Mouse (Mus musculus) naive thymus-derived CD4-positive, alpha-beta T cell, adult 2 months (primary cell): ENCODE results near the gene Cpne8.

ENCODE experiments used
- DNase-seq: peaks from one replicate; pipeline ENCODE4 v3.0.0-alpha.2; 2011; ENCODE audit warnings: low read depth

The Cpne8 gene

DNA sequence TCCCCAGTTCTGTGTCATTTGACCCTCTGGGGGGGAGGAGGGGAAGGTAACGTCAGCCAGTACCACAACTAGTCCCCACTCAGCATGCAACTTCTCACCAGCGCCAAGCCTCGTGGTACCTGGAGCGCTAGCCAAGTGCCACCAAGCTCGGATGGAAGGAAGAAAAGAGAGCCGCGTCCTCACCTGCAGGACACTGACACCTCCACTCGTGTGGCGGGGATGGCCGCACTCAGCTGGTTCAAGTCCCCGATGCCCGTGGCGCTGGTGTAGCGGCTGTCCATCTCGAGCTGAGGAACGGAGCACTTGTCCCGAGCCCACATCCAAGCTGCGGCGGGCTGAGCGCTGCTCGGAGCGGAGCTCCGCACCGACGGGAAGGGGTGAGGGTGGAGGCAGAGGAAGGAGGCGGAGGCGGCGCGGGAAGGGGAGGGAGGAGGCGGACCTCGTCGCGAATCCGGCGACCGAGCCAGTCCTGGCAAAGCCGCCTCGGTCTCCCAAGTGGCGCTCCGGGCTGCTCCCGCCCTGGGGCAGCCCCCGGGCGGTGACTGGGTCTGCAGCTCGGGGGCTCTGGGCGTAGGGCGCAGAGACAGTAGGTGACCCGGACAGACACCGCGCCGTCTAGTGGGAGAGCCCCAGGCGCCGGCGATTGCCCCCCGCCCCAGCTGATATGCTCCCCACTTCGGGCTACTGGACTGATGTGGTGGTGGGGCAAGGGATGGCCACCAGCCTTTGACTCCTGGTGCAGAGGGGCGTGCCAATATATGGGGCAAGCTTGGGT, at the start of gene Cpne8:
Gene Cpne8 (minus strand): TSS at position 448 of the 775 bp plus-strand sequence.
- no peak for DNase-seq

- DNase-seq = no peak
Measured at GRCm38 (mm10) chr15:90717717-90718116, 38.5 kb upstream of the Cpne8 start.

DNA sequence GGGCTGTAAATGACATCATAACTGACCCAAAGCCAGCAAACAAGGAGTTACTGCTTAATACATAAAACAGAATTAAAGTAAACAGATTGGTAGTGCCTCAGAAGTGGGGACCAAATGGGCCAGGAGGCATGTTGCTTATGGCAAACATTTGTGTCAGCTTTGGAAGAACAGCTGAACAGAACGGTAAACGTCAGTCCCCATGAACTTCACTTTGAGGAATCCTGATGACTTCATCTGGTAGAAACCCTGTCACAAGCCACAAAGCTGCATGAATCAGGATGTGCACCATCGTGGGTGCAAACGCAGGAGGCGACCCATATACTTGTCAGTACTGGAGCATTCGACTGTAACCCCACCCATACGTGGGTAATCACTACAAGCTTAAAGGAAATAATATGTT, 30.1 kb upstream of the Cpne8 start:
- no peak for DNase-seq

GRCm38 (mm10) chr15:90704314-90704713, 25.1 kb upstream of the Cpne8 start:
- no peak for DNase-seq

DNA sequence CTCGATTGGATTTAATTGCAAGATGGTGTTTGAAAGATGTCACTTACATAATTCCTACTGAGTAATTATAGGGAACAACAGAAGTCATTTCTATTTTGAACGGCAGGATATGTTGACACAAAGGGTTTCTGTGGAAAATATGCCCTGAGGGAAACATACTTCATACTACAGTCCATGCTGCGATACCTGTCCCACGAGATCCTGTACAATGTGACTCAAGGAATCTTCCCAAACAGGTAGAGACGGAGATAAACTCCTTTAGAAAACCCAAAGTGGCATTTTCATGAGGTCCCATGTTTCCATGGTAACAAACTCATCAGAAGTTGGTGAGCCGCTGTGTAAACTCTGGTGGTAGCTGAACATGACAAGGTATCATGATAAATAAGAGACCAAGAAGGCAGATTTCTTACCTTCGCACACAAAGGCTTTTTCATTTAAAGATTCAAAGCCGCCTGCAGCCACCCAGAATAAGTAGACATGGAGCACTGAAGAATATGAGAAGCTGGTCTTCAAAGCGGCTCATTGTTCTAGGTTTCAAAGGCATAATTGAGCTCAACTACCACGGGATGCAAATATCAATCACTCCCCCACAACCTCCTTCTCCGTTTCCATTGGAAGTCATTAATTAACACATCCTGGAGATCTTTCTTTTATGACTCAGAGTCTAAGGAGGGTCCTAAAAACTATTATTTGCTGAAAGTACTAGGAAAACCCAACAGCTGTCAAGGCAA, 24.4 kb upstream of the Cpne8 start:
- DNase-seq = no peak

DNA sequence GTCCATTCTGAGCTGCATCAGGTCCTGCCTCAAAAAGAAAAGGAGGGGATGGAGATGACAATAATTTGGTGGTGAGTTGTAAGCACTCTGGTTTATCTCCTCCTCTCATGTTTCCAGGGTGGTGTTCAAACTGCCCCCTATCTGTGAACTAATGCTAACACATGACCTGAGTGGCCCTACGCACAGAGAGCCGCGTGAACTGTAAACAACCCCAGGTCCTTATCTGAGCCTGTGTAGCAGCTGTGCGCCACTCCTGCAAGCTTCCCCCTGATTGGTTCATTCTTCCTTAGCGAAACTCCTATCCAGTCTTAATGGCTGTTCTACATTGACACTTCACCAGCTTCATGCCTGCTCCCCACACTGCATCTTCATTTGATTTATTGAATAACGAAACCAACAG, 7.5 kb upstream of the Cpne8 start:
- no peak for DNase-seq

GRCm38 (mm10) chr15:90679760-90680579, 738 bp upstream of the Cpne8 start:
- peak; percentile 1 for DNase-seq

DNA sequence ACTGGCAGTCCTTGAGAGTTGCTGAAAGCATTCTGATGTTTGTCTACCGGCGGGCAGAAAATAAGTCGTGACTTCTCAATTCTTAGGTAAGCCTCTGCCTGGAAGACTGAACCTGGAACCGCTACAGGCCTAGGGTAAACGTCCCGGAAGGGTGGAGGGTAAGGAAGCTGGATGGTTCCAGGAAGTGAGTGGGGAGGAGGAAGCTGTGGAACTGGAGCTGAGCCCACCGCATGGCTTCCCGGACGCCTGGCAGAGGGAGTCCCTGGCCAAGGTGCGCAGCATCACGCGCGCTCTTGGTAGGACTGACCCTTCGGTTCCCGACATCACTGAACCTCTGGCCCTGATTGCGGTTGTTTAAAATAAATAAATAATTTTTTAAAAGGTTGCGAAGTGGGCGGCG, 744 bp downstream of the Cpne8 start:
- DNase-seq = no peak

DNA sequence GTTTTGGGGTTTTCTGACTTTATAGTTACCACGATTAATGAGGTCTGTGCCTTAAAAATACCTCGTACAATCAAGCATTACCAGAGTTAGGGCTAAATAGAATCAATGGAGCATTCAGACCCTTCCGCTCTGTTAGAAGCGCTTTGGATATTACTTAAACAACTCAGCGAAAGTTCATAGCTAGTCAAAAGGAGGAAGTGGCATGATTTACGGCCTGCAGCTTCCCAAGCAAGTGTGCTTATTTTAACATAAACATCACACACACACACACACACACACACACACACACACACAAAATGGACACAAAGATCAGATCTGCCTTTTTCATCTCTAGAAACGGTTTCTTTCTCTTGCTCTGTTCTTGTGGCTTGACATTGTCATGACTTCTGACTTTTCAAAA, 9.7 kb downstream of the Cpne8 start:
- no peak for DNase-seq

GRCm38 (mm10) chr15:90666893-90667292, 12.3 kb downstream of the Cpne8 start:
- no peak for DNase-seq

DNA sequence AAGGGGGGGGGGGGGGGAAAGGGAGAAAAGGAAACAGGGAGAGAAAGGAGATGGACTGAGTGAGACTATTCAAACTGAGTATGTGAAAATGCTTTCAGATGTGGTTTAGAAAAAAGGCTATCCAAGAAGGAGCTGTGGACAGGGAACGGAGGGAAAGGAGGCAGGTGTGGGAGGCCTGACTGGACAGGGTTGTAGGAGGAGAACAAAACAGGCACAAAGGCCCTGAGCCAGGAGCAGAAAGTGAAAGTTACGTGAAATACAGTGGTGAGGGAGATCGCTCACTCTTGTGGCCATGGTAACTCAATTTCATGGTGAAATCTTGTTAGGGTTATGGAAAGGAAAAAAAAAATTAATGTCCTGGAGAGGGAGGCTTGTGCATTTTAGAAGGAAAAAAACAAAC, 14.6 kb downstream of the Cpne8 start:
- no peak for DNase-seq

DNA sequence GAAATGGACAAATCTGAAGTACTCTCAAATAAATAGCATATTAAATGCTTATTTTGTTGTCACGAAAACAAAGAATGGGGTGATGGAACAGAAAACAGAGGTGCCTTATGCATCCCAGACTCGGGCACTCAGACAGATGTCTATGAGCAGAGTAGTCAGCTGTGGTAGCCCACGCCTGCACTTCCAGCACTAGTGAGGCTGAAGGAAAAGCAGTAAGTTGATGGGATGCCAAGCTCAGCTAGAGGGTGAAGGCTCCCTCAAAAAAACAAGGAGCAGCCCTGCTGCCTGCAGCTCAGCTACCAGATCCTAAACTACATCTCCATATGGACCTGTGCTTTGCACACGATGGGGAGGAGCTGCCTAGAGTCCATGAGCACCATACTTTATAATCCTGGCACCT, 15.6 kb downstream of the Cpne8 start:
- no peak for DNase-seq

DNA sequence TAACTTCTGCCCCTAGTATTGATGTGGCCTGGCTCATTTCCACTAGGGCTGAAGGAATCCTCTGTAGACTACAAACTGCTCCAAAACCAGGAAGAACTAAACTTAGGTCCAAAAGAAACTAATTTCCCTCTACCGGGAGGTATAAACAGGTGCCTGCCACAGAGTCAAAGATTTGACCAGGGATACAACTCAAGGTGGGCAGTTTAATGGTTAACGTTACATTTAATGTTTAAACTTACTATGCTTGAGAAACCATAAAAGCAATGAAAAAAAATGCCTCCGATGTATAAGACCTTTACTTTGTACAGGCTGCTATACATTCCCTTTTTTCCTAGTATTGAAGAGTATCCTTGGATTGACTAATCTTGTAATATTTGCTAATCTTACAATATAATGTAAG, 18.5 kb downstream of the Cpne8 start:
- DNase-seq = no peak

- DNase-seq = no peak
Measured at GRCm38 (mm10) chr15:90658053-90658452, 21.2 kb downstream of the Cpne8 start.

GRCm38 (mm10) chr15:90656521-90656920, 22.7 kb downstream of the Cpne8 start:
- DNase-seq = no peak

GRCm38 (mm10) chr15:90647011-90647577, 32.1 kb downstream of the Cpne8 start:
- no peak for DNase-seq

- no peak for DNase-seq
Measured at GRCm38 (mm10) chr15:90646326-90646725, 32.9 kb downstream of the Cpne8 start.

DNA sequence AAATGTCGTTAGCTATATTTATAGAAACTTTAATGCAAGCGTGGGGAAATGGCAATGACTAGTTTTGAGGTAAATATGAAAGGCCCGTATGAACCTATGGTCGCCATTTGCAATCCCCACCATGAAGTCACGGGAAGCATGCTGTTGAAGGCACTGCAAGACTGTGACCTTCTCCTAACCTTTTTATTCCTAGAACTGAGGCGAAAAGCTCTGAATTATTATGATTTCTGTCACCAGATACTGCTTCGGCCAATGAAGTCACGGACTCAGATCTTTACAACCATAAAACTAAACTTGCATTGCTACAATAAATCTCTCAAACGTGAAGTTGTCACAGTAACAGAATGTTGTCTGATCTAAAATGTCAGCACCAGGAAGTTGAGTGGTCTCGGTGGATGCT, 33.4 kb downstream of the Cpne8 start:
- DNase-seq = no peak

DNA sequence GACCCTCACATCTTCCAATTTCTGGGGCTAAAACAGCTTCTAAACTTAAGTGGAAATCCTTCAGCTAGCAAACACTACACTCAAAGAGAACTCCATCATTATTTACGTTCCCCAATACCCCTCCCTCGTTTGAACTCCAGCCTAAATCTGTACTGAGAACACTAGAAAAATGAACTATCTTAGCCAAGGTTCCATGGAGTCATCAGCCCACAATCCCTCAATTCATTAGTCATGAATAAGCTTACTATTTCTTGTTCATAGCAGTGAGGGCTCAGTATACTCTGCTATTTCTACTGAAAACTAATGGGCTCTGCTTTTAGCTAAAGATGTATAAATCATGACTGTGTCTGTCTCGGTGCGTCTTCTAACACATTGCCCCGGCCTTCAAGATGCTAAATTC, 55.0 kb downstream of the Cpne8 start:
- DNase-seq = no peak

DNA sequence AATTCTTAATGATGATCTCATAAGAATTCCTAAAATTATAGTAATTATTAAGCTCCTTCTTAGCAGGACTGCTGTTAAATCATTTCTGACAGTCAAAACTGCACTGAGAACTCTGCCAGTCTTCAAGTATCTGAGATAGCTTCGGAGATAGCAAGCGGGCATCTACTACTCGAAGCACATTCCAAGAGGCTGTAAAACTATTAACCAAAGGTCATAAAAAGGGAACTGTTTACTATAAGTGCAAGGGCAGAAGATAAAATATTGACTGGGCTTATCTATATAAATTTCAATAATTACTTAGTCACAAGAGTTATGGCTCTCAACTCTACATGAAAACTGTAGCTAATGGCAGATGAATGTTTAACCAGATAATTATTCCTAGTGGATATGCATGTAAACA, 57.2 kb downstream of the Cpne8 start:
- no peak for DNase-seq

- DNase-seq = no peak
Measured at GRCm38 (mm10) chr15:90619736-90620135, 59.5 kb downstream of the Cpne8 start.

DNA sequence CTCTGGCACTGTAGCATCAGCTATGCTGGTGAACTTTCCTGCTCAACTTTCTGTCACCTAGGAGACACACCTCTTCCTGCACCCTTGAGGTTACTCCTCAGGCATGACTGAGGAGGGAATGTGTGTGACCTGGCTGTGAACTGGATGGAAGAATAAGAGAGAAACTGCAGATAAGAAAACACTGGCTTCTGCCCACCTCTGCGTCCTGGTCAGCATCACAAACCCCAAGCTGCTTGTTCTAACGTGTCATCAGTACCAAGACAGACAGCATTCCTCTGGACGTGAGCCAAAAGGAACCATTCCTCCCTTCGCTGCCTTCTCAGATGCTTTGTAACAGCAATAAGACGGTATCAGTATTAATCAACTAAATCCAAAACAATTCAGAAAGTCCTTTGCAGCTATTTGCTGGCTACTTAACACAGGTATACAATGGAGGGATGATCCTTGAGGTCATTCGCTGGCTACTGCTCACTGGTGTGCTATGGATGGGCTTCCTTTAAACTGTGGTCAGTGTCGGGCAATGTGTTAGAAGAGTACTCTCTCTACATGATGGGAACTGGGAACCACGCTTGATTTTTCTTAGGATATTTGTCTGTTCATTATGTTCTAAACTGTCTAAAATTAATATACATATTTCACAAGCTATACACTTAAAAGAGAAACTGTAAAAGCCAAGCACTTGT, 63.0 kb downstream of the Cpne8 start:
- no peak for DNase-seq
